Mouse (Mus musculus): ENCODE data around the gene Gpr61.

Gene Gpr61

GRCm38 (mm10) chr3:108154656-108155055 is at the start of gene Gpr61:
Gene Gpr61 (minus strand): TSS chr3:108154882.
- DNase-seq = no peak

GRCm38 (mm10) chr3:108204470-108204869 is 49.8 kb upstream of the Gpr61 start:
- DNase-seq = no peak

GRCm38 (mm10) chr3:108203621-108204325 is 49.1 kb upstream of the Gpr61 start:
- peak; percentile 91 for DNase-seq

GRCm38 (mm10) chr3:108203212-108203611 is 48.5 kb upstream of the Gpr61 start:
- DNase-seq = no peak

GRCm38 (mm10) chr3:108202506-108202905 is 47.8 kb upstream of the Gpr61 start:
- no peak for DNase-seq

- peak; percentile 97 for DNase-seq
These were observed 45.9 kb upstream of the Gpr61 start, which contains the start of gene Cyb561d1 for GRCm38 (mm10) chr3:108200329-108201323. Gene Cyb561d1 (minus strand): TSS chr3:108201212.

GRCm38 (mm10) chr3:108199231-108199630 is 44.5 kb upstream of the Gpr61 start:
- no peak for DNase-seq

- peak; percentile 73 for DNase-seq
These were observed 42.4 kb upstream of the Gpr61 start for GRCm38 (mm10) chr3:108197066-108197497.

- no peak for DNase-seq
These were observed 41.4 kb upstream of the Gpr61 start for GRCm38 (mm10) chr3:108195941-108196590.

- DNase-seq = no peak
These were observed 40.6 kb upstream of the Gpr61 start for GRCm38 (mm10) chr3:108195287-108195686.

GRCm38 (mm10) chr3:108193686-108194085 is 39.0 kb upstream of the Gpr61 start:
- DNase-seq = no peak

- no peak for DNase-seq
These were observed 35.2 kb upstream of the Gpr61 start for GRCm38 (mm10) chr3:108189897-108190296.

GRCm38 (mm10) chr3:108188716-108189490 is 34.2 kb upstream of the Gpr61 start:
- no peak for DNase-seq

GRCm38 (mm10) chr3:108187111-108187795 is 32.6 kb upstream of the Gpr61 start:
- DNase-seq = no peak

GRCm38 (mm10) chr3:108186098-108187047 is 31.7 kb upstream of the Gpr61 start, which contains the start of gene Amigo1:
Gene Amigo1 (plus strand): TSS chr3:108186335.
- peak; percentile 79 for DNase-seq

GRCm38 (mm10) chr3:108185460-108186097 is 30.9 kb upstream of the Gpr61 start:
- no peak for DNase-seq

- DNase-seq = no peak
These were observed 30.1 kb upstream of the Gpr61 start for GRCm38 (mm10) chr3:108184742-108185141.

- no peak for DNase-seq
These were observed 25.8 kb upstream of the Gpr61 start for GRCm38 (mm10) chr3:108180514-108180913.

Measured in kidney, postnatal 10 days (tissue).